Mouse (Mus musculus) ovary, adult 18-20 months (tissue): ENCODE data around the gene Ifitm2.

Experiments
- DNase-seq: peaks from one replicate; pipeline ENCODE4 v3.0.0; 2022; ENCODE audit warnings: low spot score, mixed read lengths

Gene Ifitm2

GRCm38 (mm10) chr7:140943356-140943755 is 12.4 kb downstream of the Ifitm2 start:
- DNase-seq, result no peak

GRCm38 (mm10) chr7:140942811-140943210 is 13.0 kb downstream of the Ifitm2 start:
- no peak for DNase-seq

- no peak for DNase-seq
Measured at GRCm38 (mm10) chr7:140942341-140942740, 13.4 kb downstream of the Ifitm2 start.

- peak; percentile 86 for DNase-seq
Measured at GRCm38 (mm10) chr7:140941222-140942051, 14.3 kb downstream of the Ifitm2 start, which contains the start of gene Pgghg. Gene Pgghg, plus strand, starts transcription at chr7:140941391.

- DNase-seq, result peak; percentile 35
Measured at GRCm38 (mm10) chr7:140939669-140940171, 16.1 kb downstream of the Ifitm2 start.

GRCm38 (mm10) chr7:140938896-140939295 is 16.9 kb downstream of the Ifitm2 start:
- DNase-seq, result no peak

GRCm38 (mm10) chr7:140938436-140938835 is 17.4 kb downstream of the Ifitm2 start:
- no peak for DNase-seq

- no peak for DNase-seq
Measured at GRCm38 (mm10) chr7:140927181-140927580, 28.6 kb downstream of the Ifitm2 start.

GRCm38 (mm10) chr7:140923070-140923775 is 32.6 kb downstream of the Ifitm2 start:
- DNase-seq, result no peak

- DNase-seq, result no peak
Measured at GRCm38 (mm10) chr7:140922398-140923069, 33.3 kb downstream of the Ifitm2 start.

- DNase-seq, result no peak
Measured at GRCm38 (mm10) chr7:140921225-140921975, 34.4 kb downstream of the Ifitm2 start.

GRCm38 (mm10) chr7:140920418-140921029 is 35.3 kb downstream of the Ifitm2 start, which contains the start of gene Nlrp6:
Gene Nlrp6, plus strand, starts transcription at chr7:140920902.
- DNase-seq, result no peak

- no peak for DNase-seq
Measured at GRCm38 (mm10) chr7:140919911-140920310, 35.9 kb downstream of the Ifitm2 start.

- DNase-seq, result no peak
Measured at GRCm38 (mm10) chr7:140914031-140914690, 41.6 kb downstream of the Ifitm2 start.

GRCm38 (mm10) chr7:140912846-140913482 is 42.8 kb downstream of the Ifitm2 start:
- DNase-seq, result no peak

- no peak for DNase-seq
Measured at GRCm38 (mm10) chr7:140912293-140912692, 43.5 kb downstream of the Ifitm2 start.

GRCm38 (mm10) chr7:140908634-140909107 is 47.1 kb downstream of the Ifitm2 start:
- DNase-seq, result peak; percentile 64

GRCm38 (mm10) chr7:140908181-140908580 is 47.6 kb downstream of the Ifitm2 start:
- no peak for DNase-seq

GRCm38 (mm10) chr7:140907697-140908096 is 48.1 kb downstream of the Ifitm2 start:
- no peak for DNase-seq

- peak; percentile 35 for DNase-seq
Measured at GRCm38 (mm10) chr7:140907131-140907530, 48.7 kb downstream of the Ifitm2 start.
